18 mouse cellular contexts compared by ENCODE assay signal in genomic region chr17:55883631-55884030, GRCm38 (mm10). TPM values are rescaled to one million over a fixed set of nuclear protein-coding genes. Genes with fewer than 3 reads are reported as not detected.
A peak's percentile ranks its signal among the peaks of the same experiment; 100 is the strongest.
DNase-seq lines count a peak whose midpoint lies in the region; ATAC-seq and TF ChIP-seq lines count a peak whose summit lies in the region.
"Had no signal": no experiment of that assay in that cellular context is flagged by ENCODE, and none has a peak within 500 bp of the region (broad histone marks: within the 10 kb centered on the region; RNA-seq: fewer than 3 reads in every experiment).

No protein-coding gene starts in this region.

- no peaks in the 10 kb centered on the region for H3K27me3 ChIP-seq in forebrain, embryonic 14.5 days (replicated peaks; ENCODE audit: control insufficient read depth, insufficient read depth, low read length)
- no peaks in the 10 kb centered on the region; the same call in 1 of the 2 replicates for H3K27me3 ChIP-seq in forebrain, postnatal 0 days (ENCODE audit: insufficient read depth, low read length)
- H3K27me3 ChIP-seq in lung, postnatal 0 days (replicated peaks; ENCODE audit: insufficient read depth, low read length): no peaks in the 10 kb centered on the region
- H3K27me3 ChIP-seq in liver, embryonic 15.5 days: peaks cover 20% of the 10 kb centered on the region
- H3K27me3 ChIP-seq: intestine, embryonic 15.5 days had no signal

- H3K27ac ChIP-seq in forebrain, embryonic 14.5 days (ENCODE audit: low read depth, low read length): no peak overlapping the region
- H3K27ac ChIP-seq in forebrain, postnatal 0 days (ENCODE audit: low read depth, low read length): no peak overlapping the region
- H3K27ac ChIP-seq in lung, postnatal 0 days (ENCODE audit: low read length): no peak overlapping the region
- no peak overlapping the region for H3K27ac ChIP-seq in liver, embryonic 15.5 days (replicated peaks)
- H3K27ac ChIP-seq: embryonic facial prominence, embryonic 13.5 days; heart, embryonic 15.5 days; intestine, embryonic 15.5 days; layer of hippocampus, adult 2 months; limb, embryonic 10.5 days; midbrain, embryonic 10.5 days had no signal

- peaks cover 2% of the 10 kb centered on the region; the same call in 1 of the 2 replicates for H3K4me1 ChIP-seq in forebrain, embryonic 14.5 days (ENCODE audit: control insufficient read depth, insufficient read depth, low read length)
- H3K4me1 ChIP-seq in forebrain, postnatal 0 days (ENCODE audit: insufficient read depth): no peaks in the 10 kb centered on the region
- no peaks in the 10 kb centered on the region for H3K4me1 ChIP-seq in lung, postnatal 0 days (ENCODE audit: insufficient read depth, low read depth, low read length)
- peaks cover 6% of the 10 kb centered on the region; the same call in 1 of the 2 replicates for H3K4me1 ChIP-seq in liver, embryonic 15.5 days (replicated peaks)
- H3K4me1 ChIP-seq: embryonic facial prominence, embryonic 13.5 days; intestine, embryonic 15.5 days had no signal

- DNase-seq in forebrain, embryonic 14.5 days (ENCODE audit: low spot score): peak; percentile 7
- DNase-seq in forebrain, postnatal 0 days: no peak
- peak; percentile 35 for DNase-seq in lung, postnatal 0 days (ENCODE audit: low spot score)
- DNase-seq in lung, postnatal 4 days: no peak
- DNase-seq in MN1 (ENCODE audit: low spot score): peak; percentile 36
- no peak for DNase-seq in urinary bladder, postnatal 4 days (ENCODE audit: low spot score in 2 of 2)
- DNase-seq: cerebellum, adult 2 months; heart, adult 18-20 months; thymus, postnatal 36 days had no signal

- no peak overlapping the region for H3K4me3 ChIP-seq in forebrain, embryonic 14.5 days (ENCODE audit: low read depth, low read length)
- no peak overlapping the region for H3K4me3 ChIP-seq in forebrain, postnatal 0 days (ENCODE audit: low read depth, low read length)
- H3K4me3 ChIP-seq in lung, postnatal 0 days (ENCODE audit: low read depth, low read length): no peak overlapping the region
- H3K4me3 ChIP-seq in liver, embryonic 15.5 days (replicated peaks): no peak overlapping the region
- H3K4me3 ChIP-seq: embryonic facial prominence, embryonic 13.5 days; heart, embryonic 15.5 days; intestine, embryonic 15.5 days; layer of hippocampus, adult 2 months; limb, embryonic 10.5 days; midbrain, embryonic 10.5 days; myocyte had no signal

- 35% methylated on average over 2 of the region's 2 CpGs for WGBS in forebrain, embryonic 14.5 days
- WGBS in forebrain, postnatal 0 days: 34% methylated on average over 2 of the region's 2 CpGs
- WGBS in lung, postnatal 0 days: 30% methylated on average over 2 of the region's 2 CpGs
- 42% methylated on average over 2 of the region's 2 CpGs for WGBS in liver, embryonic 15.5 days (ENCODE audit: insufficient replicate concordance)

- H3K4me2 ChIP-seq in forebrain, embryonic 14.5 days (ENCODE audit: low read length): no peak overlapping the region
- H3K4me2 ChIP-seq in forebrain, postnatal 0 days (ENCODE audit: low read depth): no peak overlapping the region
- no peak overlapping the region for H3K4me2 ChIP-seq in lung, postnatal 0 days (replicated peaks; ENCODE audit: low read depth, low read length)
- no peak overlapping the region for H3K4me2 ChIP-seq in liver, embryonic 15.5 days
- H3K4me2 ChIP-seq: embryonic facial prominence, embryonic 13.5 days; heart, embryonic 15.5 days; intestine, embryonic 15.5 days had no signal

- H3K9ac ChIP-seq in forebrain, embryonic 14.5 days (ENCODE audit: low read length): no peak overlapping the region
- no peak overlapping the region for H3K9ac ChIP-seq in forebrain, postnatal 0 days
- H3K9ac ChIP-seq in lung, postnatal 0 days (replicated peaks; ENCODE audit: low read depth): no peak overlapping the region
- no peak overlapping the region for H3K9ac ChIP-seq in liver, embryonic 15.5 days
- H3K9ac ChIP-seq: embryonic facial prominence, embryonic 13.5 days; heart, embryonic 15.5 days; intestine, embryonic 15.5 days had no signal

- H3K9me3 ChIP-seq in forebrain, embryonic 14.5 days (replicated peaks; ENCODE audit: control insufficient read depth, low read length): no peaks in the 10 kb centered on the region
- H3K9me3 ChIP-seq in forebrain, postnatal 0 days (ENCODE audit: low read length): no peaks in the 10 kb centered on the region
- H3K9me3 ChIP-seq in lung, postnatal 0 days (ENCODE audit: low read length): no peaks in the 10 kb centered on the region
- no peaks in the 10 kb centered on the region for H3K9me3 ChIP-seq in liver, embryonic 15.5 days (replicated peaks)
- H3K9me3 ChIP-seq: embryonic facial prominence, embryonic 13.5 days; heart, embryonic 15.5 days; intestine, embryonic 15.5 days; limb, embryonic 10.5 days; midbrain, embryonic 10.5 days had no signal

- no peak for ATAC-seq in forebrain, embryonic 14.5 days
- no peak for ATAC-seq in forebrain, postnatal 0 days
- ATAC-seq in lung, postnatal 0 days: no peak
- ATAC-seq in liver, embryonic 15.5 days (ENCODE audit: insufficient read depth): peak; percentile 4; the same call in 1 of the 2 replicates
- ATAC-seq: intestine, embryonic 15.5 days had no signal

- no peak for TF ChIP-seq CTCF in forebrain, postnatal 0 days (IDR thresholded peaks at IDR 0.05; ENCODE audit: low read depth)
- no peak for TF ChIP-seq CTCF in lung, postnatal 0 days (IDR thresholded peaks at IDR 0.05)

- no peak for TF ChIP-seq EP300 in lung, postnatal 0 days (IDR thresholded peaks at IDR 0.05)

- no peaks in the 10 kb centered on the region for H3K36me3 ChIP-seq in forebrain, embryonic 14.5 days (ENCODE audit: control insufficient read depth, insufficient read depth, low read length)
- H3K36me3 ChIP-seq in forebrain, postnatal 0 days (ENCODE audit: insufficient read depth): no peaks in the 10 kb centered on the region
- H3K36me3 ChIP-seq in lung, postnatal 0 days (ENCODE audit: insufficient read depth, low read length): no peaks in the 10 kb centered on the region
- no peaks in the 10 kb centered on the region for H3K36me3 ChIP-seq in liver, embryonic 15.5 days (replicated peaks)
- H3K36me3 ChIP-seq: embryonic facial prominence, embryonic 13.5 days; heart, embryonic 15.5 days; intestine, embryonic 15.5 days; limb, embryonic 10.5 days; midbrain, embryonic 10.5 days had no signal

RNA-seq across cellular contexts. Expression of gene Zfp119a, which starts 4.9 kb away (rescaled TPM):
- polyA plus RNA-seq in forebrain, embryonic 14.5 days (2014; fragmentation: Nextera tagmentation; extraction: Ambion mirVana): 9.9 and 12.5 TPM in 2 replicates
- 8.8 and 15.1 TPM in 2 replicates for total RNA-seq in forebrain, postnatal 0 days (2014; rRNA removed)
- 4.6 and 6.9 TPM in 2 replicates for polyA plus RNA-seq in forebrain, postnatal 0 days (2015; fragmentation: Nextera tagmentation; extraction: Ambion mirVana)
- 10.5 and 11.6 TPM in 2 replicates for polyA plus RNA-seq in lung, postnatal 0 days (2015; fragmentation: Nextera tagmentation; extraction: Ambion mirVana)
- polyA plus RNA-seq in liver, embryonic 15.5 days (2015; fragmentation: Nextera tagmentation; extraction: Ambion mirVana): 2.0 and 2.2 TPM in 2 replicates
- polyA plus RNA-seq: small intestine, adult 2 months had no signal

RNA-seq across cellular contexts. Expression of gene Zfp959, which starts 8.3 kb away (rescaled TPM):
- polyA plus RNA-seq in forebrain, embryonic 14.5 days (2014; fragmentation: Nextera tagmentation; extraction: Ambion mirVana): 16.1 and 16.9 TPM in 2 replicates
- 11.5 and 14.9 TPM in 2 replicates for total RNA-seq in forebrain, postnatal 0 days (2014; rRNA removed)
- polyA plus RNA-seq in forebrain, postnatal 0 days (2015; fragmentation: Nextera tagmentation; extraction: Ambion mirVana): 6.2 and 8.4 TPM in 2 replicates
- polyA plus RNA-seq in lung, postnatal 0 days (2015; fragmentation: Nextera tagmentation; extraction: Ambion mirVana): 10.9 and 11.1 TPM in 2 replicates
- polyA plus RNA-seq in liver, embryonic 15.5 days (2015; fragmentation: Nextera tagmentation; extraction: Ambion mirVana): 5.9 and 6.0 TPM in 2 replicates

Comparison
In these comparisons a context has a peak if more than half of its experiments do, and no peak if none do; other contexts are left out.
1. DNase-seq: peak in forebrain, embryonic 14.5 days (single experiment), lung, postnatal 0 days (single experiment) and MN1 (single experiment); none in forebrain, postnatal 0 days (single experiment), lung, postnatal 4 days (0 of 2) and urinary bladder, postnatal 4 days (0 of 2).